Mouse (Mus musculus) retina, postnatal 7 days (tissue): Measurements from ENCODE around the gene Fam110a.
A peak's percentile ranks its signal among the peaks of the same experiment; 100 is the strongest.
"Not testable (repeated sequence)": the region's sequence is repeated elsewhere in the genome, so short reads cannot be mapped to it uniquely, and the experiment has no call there.

Experiments
- DNase-seq: peaks from one replicate; pipeline ENCODE4 v3.0.0-alpha.2; 2012; ENCODE audit warnings: low read depth, low spot score

Gene Fam110a

GRCm38 (mm10) chr2:151997190-151997575, 17.2 kb upstream of the Fam110a start:
- not testable (repeated sequence) for DNase-seq

GRCm38 (mm10) chr2:151996229-151997189, 16.5 kb upstream of the Fam110a start, which contains the start of gene Slc52a3:
Gene Slc52a3 (plus strand): TSS chr2:151996511.
- peak; percentile 68 for DNase-seq

GRCm38 (mm10) chr2:151994350-151995122, 14.5 kb upstream of the Fam110a start:
- peak; percentile 67 for DNase-seq

GRCm38 (mm10) chr2:151991446-151991845, 11.4 kb upstream of the Fam110a start:
- no peak for DNase-seq

- DNase-seq, result no peak
Measured at GRCm38 (mm10) chr2:151990985-151991394, 11.0 kb upstream of the Fam110a start.

GRCm38 (mm10) chr2:151988978-151989377, 9.0 kb upstream of the Fam110a start:
- DNase-seq, result no peak

- no peak for DNase-seq
Measured at GRCm38 (mm10) chr2:151986958-151987357, 6.9 kb upstream of the Fam110a start.

GRCm38 (mm10) chr2:151985426-151986172, 5.6 kb upstream of the Fam110a start:
- DNase-seq, result no peak

GRCm38 (mm10) chr2:151984019-151984418, 4.0 kb upstream of the Fam110a start:
- DNase-seq, result no peak

GRCm38 (mm10) chr2:151982476-151982875, 2.5 kb upstream of the Fam110a start:
- no peak for DNase-seq

- no peak for DNase-seq
Measured at GRCm38 (mm10) chr2:151981268-151981667, 1.2 kb upstream of the Fam110a start.

GRCm38 (mm10) chr2:151980355-151980693, 305 bp upstream of the Fam110a start:
- no peak for DNase-seq

- no peak for DNase-seq
Measured at GRCm38 (mm10) chr2:151978494-151978893, 1.5 kb downstream of the Fam110a start.

- DNase-seq, result no peak
Measured at GRCm38 (mm10) chr2:151977689-151978440, 2.2 kb downstream of the Fam110a start.

GRCm38 (mm10) chr2:151976067-151976466, 4.0 kb downstream of the Fam110a start:
- no peak for DNase-seq

GRCm38 (mm10) chr2:151975295-151975694, 4.7 kb downstream of the Fam110a start:
- DNase-seq, result no peak

GRCm38 (mm10) chr2:151973595-151974562, 6.1 kb downstream of the Fam110a start:
- DNase-seq, result no peak

- DNase-seq, result peak; percentile 78
Measured at GRCm38 (mm10) chr2:151972880-151973594, 7.0 kb downstream of the Fam110a start.

- no peak for DNase-seq
Measured at GRCm38 (mm10) chr2:151971748-151972147, 8.3 kb downstream of the Fam110a start.
